Mouse (Mus musculus): ENCODE results near the gene D5Ertd579e. TPM values are rescaled to one million over a fixed set of nuclear protein-coding genes. Genes with fewer than 3 reads are reported as not detected.

Gene D5Ertd579e
- polyA plus RNA-seq, 1 experiment from 2014 or later: 27.4 TPM

DNA sequence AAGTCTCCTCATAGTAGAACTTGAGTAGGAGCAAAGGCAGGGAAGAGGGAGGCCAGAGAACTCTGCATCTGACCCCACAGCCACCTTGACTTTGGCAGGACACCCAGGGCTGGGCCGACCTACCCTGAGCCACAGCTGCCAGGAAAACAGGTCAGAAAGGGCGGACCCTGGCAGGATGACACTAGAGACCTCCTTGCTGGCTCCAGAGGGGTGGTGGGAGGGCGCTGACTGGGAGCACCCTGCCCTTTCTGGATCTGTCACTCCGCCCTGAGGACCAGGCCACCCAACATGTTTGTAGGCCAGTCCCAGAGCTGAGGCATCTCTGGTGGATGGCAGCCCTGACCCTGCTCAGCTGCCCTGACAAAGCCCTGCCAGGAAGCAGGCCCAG, 33.3 kb upstream of the D5Ertd579e start:
- no peak overlapping the region for H3K9ac ChIP-seq
- no peaks in the 10 kb centered on the region for H3K36me3 ChIP-seq (ENCODE audit: poor library complexity, severe bottlenecking)
- no peak overlapping the region for H3K4me3 ChIP-seq
- WGBS: 84% methylated on average over 4 of the region's 4 CpGs
- ATAC-seq: no peak
- no peak overlapping the region for H3K27ac ChIP-seq
- no peaks in the 10 kb centered on the region for H3K9me3 ChIP-seq (replicated peaks)
- H3K27me3 ChIP-seq: peaks cover 4% of the 10 kb centered on the region; the same call in 1 of the 2 replicates
- no peak overlapping the region for H3K4me2 ChIP-seq
- H3K4me1 ChIP-seq: peaks cover 8% of the 10 kb centered on the region; the same call in 1 of the 2 replicates

DNA sequence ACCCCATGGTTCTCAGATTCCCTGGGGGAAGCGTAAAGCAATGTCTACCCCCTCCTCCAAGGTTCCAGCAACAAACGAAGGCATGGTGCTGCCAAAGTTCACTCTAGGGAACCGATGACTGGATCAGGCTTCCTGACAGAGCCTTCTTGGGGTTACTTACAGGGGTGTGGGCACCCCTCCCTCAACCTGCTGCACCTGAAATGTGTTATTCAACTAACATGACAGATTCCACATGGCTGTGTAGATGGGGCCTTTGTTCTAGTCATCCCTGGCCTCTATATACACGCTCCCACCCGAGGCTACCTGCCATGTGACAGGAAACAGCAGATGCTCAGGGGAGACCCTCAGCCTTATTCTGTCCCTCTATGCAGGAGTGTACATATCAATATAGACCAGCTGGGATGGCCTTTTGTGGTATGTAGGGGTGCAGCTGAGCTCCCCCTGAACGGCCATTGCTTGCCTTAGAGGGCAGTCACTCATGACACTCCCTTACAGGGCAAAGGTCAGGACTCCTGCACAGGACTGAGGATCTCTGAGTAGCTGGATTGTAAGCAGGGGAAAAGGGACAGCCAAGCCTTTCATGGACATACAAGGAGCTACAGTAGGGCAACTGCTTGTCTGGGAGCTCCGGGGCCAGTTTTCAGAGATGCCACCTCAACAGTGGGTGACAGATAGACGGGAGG, 32.7 kb upstream of the D5Ertd579e start:
- H3K36me3 ChIP-seq (ENCODE audit: poor library complexity, severe bottlenecking): no peaks in the 10 kb centered on the region
- H3K9ac ChIP-seq: no peak overlapping the region
- ATAC-seq: no peak
- WGBS: 79% methylated on average over 8 of the region's 8 CpGs
- H3K27me3 ChIP-seq: peaks cover 3% of the 10 kb centered on the region; the same call in 1 of the 2 replicates
- peaks cover 8% of the 10 kb centered on the region; the same call in 1 of the 2 replicates for H3K4me1 ChIP-seq
- no peak overlapping the region for H3K4me2 ChIP-seq
- no peaks in the 10 kb centered on the region for H3K9me3 ChIP-seq (replicated peaks)
- H3K4me3 ChIP-seq: no peak overlapping the region
- H3K27ac ChIP-seq: no peak overlapping the region

GRCm38 (mm10) chr5:36727776-36728175, 32.0 kb upstream of the D5Ertd579e start:
- Histone ChIP-seq H3K27me3 (no peaks in the 10 kb centered on the region), H3K9ac (no peak overlapping the region), H3K27ac (no peak overlapping the region), H3K36me3 (ENCODE audit: poor library complexity, severe bottlenecking) (no peaks in the 10 kb centered on the region), H3K9me3 (replicated peaks) (no peaks in the 10 kb centered on the region), H3K4me2 (no peak overlapping the region), H3K4me1 (peaks cover 8% of the 10 kb centered on the region; the same call in 1 of the 2 replicates), H3K4me3 (no peak overlapping the region)
- 79% methylated on average over 7 of the region's 7 CpGs for WGBS
- ATAC-seq: no peak

GRCm38 (mm10) chr5:36727136-36727535, 31.3 kb upstream of the D5Ertd579e start:
- Histone ChIP-seq H3K27me3 (no peaks in the 10 kb centered on the region), H3K27ac (no peak overlapping the region), H3K9me3 (replicated peaks) (no peaks in the 10 kb centered on the region), H3K36me3 (ENCODE audit: poor library complexity, severe bottlenecking) (no peaks in the 10 kb centered on the region), H3K4me1 (peaks cover 8% of the 10 kb centered on the region; the same call in 1 of the 2 replicates), H3K4me2 (no peak overlapping the region), H3K4me3 (no peak overlapping the region), H3K9ac (no peak overlapping the region)
- ATAC-seq: no peak
- WGBS: 67% methylated on average over 2 of the region's 2 CpGs

GRCm38 (mm10) chr5:36726387-36726801, 30.6 kb upstream of the D5Ertd579e start:
- ATAC-seq: no peak
- Histone ChIP-seq H3K27me3 (no peaks in the 10 kb centered on the region), H3K36me3 (ENCODE audit: poor library complexity, severe bottlenecking) (no peaks in the 10 kb centered on the region), H3K9ac (no peak overlapping the region), H3K27ac (no peak overlapping the region), H3K4me1 (peaks cover 8% of the 10 kb centered on the region; the same call in 1 of the 2 replicates), H3K9me3 (replicated peaks) (no peaks in the 10 kb centered on the region), H3K4me2 (no peak overlapping the region), H3K4me3 (no peak overlapping the region)
- WGBS: 74% methylated on average over 9 of the region's 9 CpGs

DNA sequence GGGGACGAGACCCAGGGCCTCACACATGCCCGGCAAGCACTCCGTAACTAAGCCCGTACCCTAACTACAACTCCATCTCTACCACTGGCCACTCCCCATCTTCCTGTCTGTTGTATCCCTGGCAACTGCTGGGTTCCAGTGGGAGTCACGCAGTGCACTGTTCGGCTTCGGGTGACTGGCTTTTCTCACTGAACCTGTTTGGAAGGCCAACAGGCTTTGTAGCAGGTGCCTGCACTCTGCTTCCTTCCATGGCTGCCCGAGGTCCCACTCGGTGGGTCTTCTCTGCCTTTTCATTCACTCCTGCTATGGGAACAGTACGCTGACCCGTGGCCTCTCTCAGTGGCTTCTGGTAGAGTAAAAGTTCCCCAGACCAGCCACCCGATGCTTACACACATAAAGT, 30.0 kb upstream of the D5Ertd579e start:
- Histone ChIP-seq H3K36me3 (ENCODE audit: poor library complexity, severe bottlenecking) (no peaks in the 10 kb centered on the region), H3K4me3 (no peak overlapping the region), H3K27ac (no peak overlapping the region), H3K27me3 (no peaks in the 10 kb centered on the region), H3K9ac (no peak overlapping the region), H3K4me2 (no peak overlapping the region), H3K4me1 (peaks cover 4% of the 10 kb centered on the region; the same call in 1 of the 2 replicates), H3K9me3 (replicated peaks) (no peaks in the 10 kb centered on the region)
- 72% methylated on average over 12 of the region's 12 CpGs for WGBS
- no peak for ATAC-seq

DNA sequence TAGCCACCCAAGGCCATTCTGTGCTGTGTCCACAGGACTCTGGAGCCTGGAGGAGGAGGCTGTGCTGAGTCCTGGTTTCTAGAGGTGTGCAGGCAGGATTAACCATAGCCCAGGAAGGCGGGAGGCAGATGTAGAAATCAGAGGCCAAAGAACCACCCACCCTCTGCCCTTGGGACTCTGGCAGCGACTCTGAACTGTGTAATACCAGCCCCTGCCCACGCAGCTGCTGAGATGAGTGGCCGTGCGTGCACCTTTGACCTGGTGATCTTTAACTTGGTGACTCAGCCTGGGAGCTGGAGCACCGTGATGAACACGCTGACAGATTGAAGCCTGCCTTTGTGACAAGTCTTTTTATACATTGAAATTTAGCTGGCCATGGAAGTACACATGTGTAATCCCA, 28.4 kb upstream of the D5Ertd579e start:
- H3K27me3 ChIP-seq: no peaks in the 10 kb centered on the region
- H3K9me3 ChIP-seq (replicated peaks): no peaks in the 10 kb centered on the region
- H3K4me1 ChIP-seq: no peaks in the 10 kb centered on the region
- H3K27ac ChIP-seq: no peak overlapping the region
- 84% methylated on average over 7 of the region's 7 CpGs for WGBS
- no peak for ATAC-seq
- no peak overlapping the region for H3K4me2 ChIP-seq
- H3K9ac ChIP-seq: no peak overlapping the region
- H3K4me3 ChIP-seq: no peak overlapping the region
- H3K36me3 ChIP-seq (ENCODE audit: poor library complexity, severe bottlenecking): no peaks in the 10 kb centered on the region

- Histone ChIP-seq H3K4me2 (no peak overlapping the region), H3K9me3 (replicated peaks) (no peaks in the 10 kb centered on the region), H3K27me3 (no peaks in the 10 kb centered on the region), H3K27ac (no peak overlapping the region), H3K9ac (no peak overlapping the region), H3K4me1 (no peaks in the 10 kb centered on the region), H3K36me3 (ENCODE audit: poor library complexity, severe bottlenecking) (no peaks in the 10 kb centered on the region), H3K4me3 (no peak overlapping the region)
- 67% methylated on average over 9 of the region's 9 CpGs for WGBS
- ATAC-seq: no peak
These were observed 27.5 kb upstream of the D5Ertd579e start for GRCm38 (mm10) chr5:36723356-36723755.

- Histone ChIP-seq H3K9me3 (replicated peaks) (no peaks in the 10 kb centered on the region), H3K4me3 (no peak overlapping the region), H3K36me3 (ENCODE audit: poor library complexity, severe bottlenecking) (no peaks in the 10 kb centered on the region), H3K4me2 (no peak overlapping the region), H3K9ac (no peak overlapping the region), H3K27me3 (no peaks in the 10 kb centered on the region), H3K4me1 (no peaks in the 10 kb centered on the region), H3K27ac (no peak overlapping the region)
- 84% methylated on average over 6 of the region's 6 CpGs for WGBS
- ATAC-seq: no peak
These were observed 26.6 kb upstream of the D5Ertd579e start for GRCm38 (mm10) chr5:36722415-36722856.

DNA sequence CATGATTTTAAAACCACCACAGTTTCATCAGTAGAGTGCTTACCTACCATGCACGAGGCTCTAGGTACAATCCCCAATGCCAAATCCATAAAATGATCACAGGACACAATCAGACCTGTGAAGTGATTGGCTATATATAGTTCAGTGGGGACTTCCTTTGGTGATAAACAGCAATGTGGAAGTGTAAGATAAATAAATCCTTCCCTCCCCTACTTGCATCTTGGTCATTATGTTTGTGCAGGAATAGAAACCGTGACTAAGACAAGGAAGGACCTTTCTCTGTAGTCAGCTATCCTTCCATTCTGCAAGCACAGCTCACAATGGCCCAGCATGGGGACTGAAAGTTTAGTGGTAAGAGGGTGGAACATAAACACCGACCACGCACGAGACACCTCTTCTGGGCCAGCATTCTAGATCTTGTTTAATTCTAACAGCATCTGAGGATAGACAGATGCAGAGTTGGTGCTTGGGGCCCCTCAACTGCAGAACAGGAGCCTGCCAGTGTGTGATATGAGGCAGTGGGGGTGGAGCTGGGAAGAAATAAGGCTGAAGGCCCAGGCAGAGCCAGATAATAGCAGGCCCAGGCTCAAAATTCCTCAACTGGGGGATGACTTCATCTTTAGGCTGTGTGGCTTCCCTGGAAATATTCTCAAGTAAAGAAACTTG, 25.0 kb upstream of the D5Ertd579e start:
- H3K4me3 ChIP-seq: no peak overlapping the region
- 71% methylated on average over 5 of the region's 5 CpGs for WGBS

GRCm38 (mm10) chr5:36720219-36720618, 24.4 kb upstream of the D5Ertd579e start:
- 85% methylated on average over 5 of the region's 5 CpGs for WGBS
- no peaks in the 10 kb centered on the region for H3K9me3 ChIP-seq (replicated peaks)
- no peak overlapping the region for H3K4me2 ChIP-seq
- H3K4me1 ChIP-seq: no peaks in the 10 kb centered on the region
- no peak overlapping the region for H3K9ac ChIP-seq
- H3K27ac ChIP-seq: no peak overlapping the region
- ATAC-seq: no peak
- H3K36me3 ChIP-seq (ENCODE audit: poor library complexity, severe bottlenecking): no peaks in the 10 kb centered on the region
- no peaks in the 10 kb centered on the region for H3K27me3 ChIP-seq
- H3K4me3 ChIP-seq: no peak overlapping the region

More for the DNA sequence above, 25.0 kb upstream of the D5Ertd579e start:
- Histone ChIP-seq H3K27me3 (no peaks in the 10 kb centered on the region), H3K27ac (no peak overlapping the region), H3K9ac (no peak overlapping the region), H3K36me3 (ENCODE audit: poor library complexity, severe bottlenecking) (no peaks in the 10 kb centered on the region), H3K9me3 (replicated peaks) (no peaks in the 10 kb centered on the region), H3K4me2 (no peak overlapping the region), H3K4me1 (no peaks in the 10 kb centered on the region)
- no peak for ATAC-seq

DNA sequence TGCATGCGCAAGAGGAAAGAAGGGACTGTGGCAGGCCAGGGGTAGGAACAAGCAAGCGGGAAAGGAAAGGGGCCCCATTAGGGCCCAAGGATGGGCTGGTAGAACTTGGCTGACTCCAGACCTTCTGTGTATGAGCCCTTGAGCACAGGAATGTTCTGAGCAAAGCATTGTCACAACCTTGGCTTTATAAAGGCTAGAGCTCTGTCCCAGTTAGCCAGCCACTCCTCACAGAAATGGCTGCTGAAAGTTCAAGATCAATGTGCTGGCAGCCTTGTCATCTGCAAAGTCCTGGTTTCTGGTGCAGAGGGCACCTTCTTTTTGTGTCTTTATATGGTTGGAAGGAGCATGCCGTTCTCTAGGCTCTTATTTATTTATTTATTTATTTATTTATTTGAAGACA, 23.8 kb upstream of the D5Ertd579e start:
- Histone ChIP-seq H3K27me3 (no peaks in the 10 kb centered on the region), H3K27ac (no peak overlapping the region), H3K4me3 (no peak overlapping the region), H3K9ac (no peak overlapping the region), H3K4me2 (no peak overlapping the region), H3K36me3 (ENCODE audit: poor library complexity, severe bottlenecking) (no peaks in the 10 kb centered on the region), H3K4me1 (no peaks in the 10 kb centered on the region), H3K9me3 (replicated peaks) (no peaks in the 10 kb centered on the region)
- ATAC-seq: no peak
- WGBS: 94% methylated on average over 3 of the region's 3 CpGs

Data from forebrain, embryonic 13.5 days (tissue).